In genomic region chr11:97781478-97781831, GRCm38 (mm10) we compare ENCODE assay signal across 9 mouse cellular contexts. TPM values are rescaled to one million over a fixed set of nuclear protein-coding genes. Genes with fewer than 3 reads are reported as not detected.
DNase-seq lines count a peak whose midpoint lies in the region; ATAC-seq and TF ChIP-seq lines count a peak whose summit lies in the region.
"Had no signal": no experiment of that assay in that cellular context is flagged by ENCODE, and none has a peak within 500 bp of the region (broad histone marks: within the 10 kb centered on the region; RNA-seq: fewer than 3 reads in every experiment).

No protein-coding gene starts in this region.

- peaks cover 48% of the 10 kb centered on the region for H3K36me3 ChIP-seq in kidney, embryonic 15.5 days
- peaks cover 44% of the 10 kb centered on the region for H3K36me3 ChIP-seq in hindbrain, embryonic 13.5 days
- H3K36me3 ChIP-seq in midbrain, embryonic 14.5 days (ENCODE audit: control insufficient read depth, insufficient read depth, low read length), result peaks cover 42% of the 10 kb centered on the region

- peak overlapping the region; percentile 69 for H3K4me2 ChIP-seq in kidney, embryonic 15.5 days
- H3K4me2 ChIP-seq in hindbrain, embryonic 13.5 days, result peak overlapping the region; percentile 87
- H3K4me2 ChIP-seq in midbrain, embryonic 14.5 days (ENCODE audit: low read length), result peak overlapping the region; percentile 78

- no peak for DNase-seq in kidney, postnatal 10 days
- DNase-seq in midbrain, embryonic 14.5 days, result no peak
- no peak for DNase-seq in spleen, postnatal 10 days (ENCODE audit: low spot score in 2 of 2)
- no peak for DNase-seq in cerebellum, postnatal 36 days
- DNase-seq: layer of hippocampus, adult 9-11 months had no signal

- H3K4me1 ChIP-seq in kidney, embryonic 15.5 days, result peaks cover 25% of the 10 kb centered on the region
- H3K4me1 ChIP-seq in bone marrow macrophage, adult 2 months (ENCODE audit: control insufficient read depth, insufficient read depth, low read length), result peaks cover 10% of the 10 kb centered on the region; the same call in 1 of the 2 replicates
- H3K4me1 ChIP-seq in hindbrain, embryonic 13.5 days (replicated peaks), result peaks cover 29% of the 10 kb centered on the region
- peaks cover 9% of the 10 kb centered on the region; the same call in 1 of the 2 replicates for H3K4me1 ChIP-seq in midbrain, embryonic 14.5 days (ENCODE audit: control insufficient read depth, insufficient read depth, low read length)

- under 1% methylated on average over 11 of the region's 11 CpGs for WGBS in kidney, embryonic 15.5 days
- WGBS in hindbrain, embryonic 13.5 days, result 2% methylated on average over 11 of the region's 11 CpGs
- WGBS in midbrain, embryonic 14.5 days, result 3% methylated on average over 11 of the region's 11 CpGs

- no peaks in the 10 kb centered on the region for H3K9me3 ChIP-seq in kidney, embryonic 15.5 days (replicated peaks)
- no peaks in the 10 kb centered on the region for H3K9me3 ChIP-seq in hindbrain, embryonic 13.5 days
- no peaks in the 10 kb centered on the region for H3K9me3 ChIP-seq in midbrain, embryonic 14.5 days (ENCODE audit: control insufficient read depth, low read length)

- no peak for ATAC-seq in kidney, embryonic 15.5 days (replicated peaks; ENCODE audit: low FRiP score)
- no peak for ATAC-seq in hindbrain, embryonic 13.5 days (ENCODE audit: low FRiP score)
- ATAC-seq in midbrain, embryonic 14.5 days (ENCODE audit: low FRiP score, low TSS enrichment), result no peak
- ATAC-seq in cerebellum, adult (ENCODE audit: insufficient number of reproducible peaks, low FRiP score, low TSS enrichment), result no peak

- no peak for TF ChIP-seq CTCF in bone marrow macrophage, adult 2 months (IDR thresholded peaks at IDR 0.05; ENCODE audit: low read depth, low read length)

- H3K9ac ChIP-seq in kidney, embryonic 15.5 days, result peak overlapping the region; percentile 97
- H3K9ac ChIP-seq in hindbrain, embryonic 13.5 days, result peak overlapping the region; percentile 98
- peak overlapping the region; percentile 95 for H3K9ac ChIP-seq in midbrain, embryonic 14.5 days (replicated peaks; ENCODE audit: low read length)

- H3K27me3 ChIP-seq in kidney, embryonic 15.5 days, result no peaks in the 10 kb centered on the region
- no peaks in the 10 kb centered on the region for H3K27me3 ChIP-seq in hindbrain, embryonic 13.5 days
- H3K27me3 ChIP-seq in midbrain, embryonic 14.5 days (ENCODE audit: control insufficient read depth, insufficient read depth, low read length), result no peaks in the 10 kb centered on the region

- H3K4me3 ChIP-seq in kidney, embryonic 15.5 days (replicated peaks), result peak overlapping the region; percentile 90
- peak overlapping the region; percentile 93 for H3K4me3 ChIP-seq in bone marrow macrophage, adult 2 months (ENCODE audit: insufficient read depth, low read length)
- peak overlapping the region; percentile 85 for H3K4me3 ChIP-seq in hindbrain, embryonic 13.5 days
- H3K4me3 ChIP-seq in midbrain, embryonic 14.5 days (replicated peaks; ENCODE audit: low read depth, low read length), result peak overlapping the region; percentile 90

- TF ChIP-seq POLR2A in bone marrow macrophage, adult 2 months (IDR thresholded peaks at IDR 0.05; ENCODE audit: borderline replicate concordance, low read depth, low read length), result no peak

- peak overlapping the region; percentile 94 for H3K27ac ChIP-seq in kidney, embryonic 15.5 days
- H3K27ac ChIP-seq in bone marrow macrophage, adult 2 months (ENCODE audit: insufficient read depth, low read depth, low read length), result peak overlapping the region; percentile 89
- peak overlapping the region; percentile 92 for H3K27ac ChIP-seq in hindbrain, embryonic 13.5 days
- peak overlapping the region; percentile 82 for H3K27ac ChIP-seq in midbrain, embryonic 14.5 days (replicated peaks; ENCODE audit: low read depth, low read length)

RNA-seq across cellular contexts. Expression of gene Rpl23, which starts 0.8 kb away (rescaled TPM):
- polyA plus RNA-seq in kidney, embryonic 15.5 days (2015; fragmentation: Nextera tagmentation; extraction: Ambion mirVana), result 565 and 652 TPM in 2 replicates
- 854 and 1,184 TPM in 2 replicates for polyA plus RNA-seq in bone marrow macrophage, adult 2 months (2012; ENCODE audit: insufficient read depth, insufficient read length, missing spikeins)
- 369 and 380 TPM in 2 replicates for polyA plus RNA-seq in hindbrain, embryonic 13.5 days (2015; fragmentation: Nextera tagmentation; extraction: Ambion mirVana)
- polyA plus RNA-seq in midbrain, embryonic 14.5 days (2014; fragmentation: Nextera tagmentation; extraction: Ambion mirVana), result 363 and 413 TPM in 2 replicates

RNA-seq across cellular contexts. Expression of gene 1700001P01Rik, which starts 5.7 kb away (rescaled TPM):
- 0.62 and 0.67 TPM in 2 replicates for polyA plus RNA-seq in kidney, embryonic 15.5 days (2015; fragmentation: Nextera tagmentation; extraction: Ambion mirVana)
- not detected in 2 replicates for polyA plus RNA-seq in bone marrow macrophage, adult 2 months (2012; ENCODE audit: insufficient read depth, insufficient read length, missing spikeins)
- 0.68 and 0.79 TPM in 2 replicates for polyA plus RNA-seq in hindbrain, embryonic 13.5 days (2015; fragmentation: Nextera tagmentation; extraction: Ambion mirVana)
- polyA plus RNA-seq in midbrain, embryonic 14.5 days (2014; fragmentation: Nextera tagmentation; extraction: Ambion mirVana), result not detected in 2 replicates

RNA-seq across cellular contexts. Expression of gene Cwc25, which starts 15.1 kb away (rescaled TPM):
- polyA plus RNA-seq in kidney, embryonic 15.5 days (2015; fragmentation: Nextera tagmentation; extraction: Ambion mirVana), result 19.2 and 19.5 TPM in 2 replicates
- 19.1 and 19.8 TPM in 2 replicates for polyA plus RNA-seq in bone marrow macrophage, adult 2 months (2012; ENCODE audit: insufficient read depth, insufficient read length, missing spikeins)
- 17.6 and 18.3 TPM in 2 replicates for polyA plus RNA-seq in hindbrain, embryonic 13.5 days (2015; fragmentation: Nextera tagmentation; extraction: Ambion mirVana)
- polyA plus RNA-seq in midbrain, embryonic 14.5 days (2014; fragmentation: Nextera tagmentation; extraction: Ambion mirVana), result 10.9 and 13.2 TPM in 2 replicates

RNA-seq across cellular contexts. Expression of gene Lasp1, which starts 17.3 kb away (rescaled TPM):
- 104 and 108 TPM in 2 replicates for polyA plus RNA-seq in kidney, embryonic 15.5 days (2015; fragmentation: Nextera tagmentation; extraction: Ambion mirVana)
- 194 and 201 TPM in 2 replicates for polyA plus RNA-seq in bone marrow macrophage, adult 2 months (2012; ENCODE audit: insufficient read depth, insufficient read length, missing spikeins)
- polyA plus RNA-seq in hindbrain, embryonic 13.5 days (2015; fragmentation: Nextera tagmentation; extraction: Ambion mirVana), result 131 and 137 TPM in 2 replicates
- 114 and 138 TPM in 2 replicates for polyA plus RNA-seq in midbrain, embryonic 14.5 days (2014; fragmentation: Nextera tagmentation; extraction: Ambion mirVana)

RNA-seq across cellular contexts. Expression of gene Pip4k2b, which starts 37.0 kb away (rescaled TPM):
- 1.8 and 1.9 TPM in 2 replicates for polyA plus RNA-seq in kidney, embryonic 15.5 days (2015; fragmentation: Nextera tagmentation; extraction: Ambion mirVana)
- 25.3 and 26.0 TPM in 2 replicates for polyA plus RNA-seq in bone marrow macrophage, adult 2 months (2012; ENCODE audit: insufficient read depth, insufficient read length, missing spikeins)
- polyA plus RNA-seq in hindbrain, embryonic 13.5 days (2015; fragmentation: Nextera tagmentation; extraction: Ambion mirVana), result 4.3 and 4.7 TPM in 2 replicates
- 4.8 and 7.7 TPM in 2 replicates for polyA plus RNA-seq in midbrain, embryonic 14.5 days (2014; fragmentation: Nextera tagmentation; extraction: Ambion mirVana)
